Mouse (Mus musculus): ENCODE results near the gene Qser1. TPM values are rescaled to one million over a fixed set of nuclear protein-coding genes. Genes with fewer than 3 reads are reported as not detected.
A peak's percentile ranks its signal among the peaks of the same experiment; 100 is the strongest.
"Not testable (repeated sequence)": the region's sequence is repeated elsewhere in the genome, so short reads cannot be mapped to it uniquely, and the experiment has no call there.

Qser1 gene
- polyA plus RNA-seq (2012; rRNA removed) = 7.9 and 8.3 TPM in 2 replicates

- Histone ChIP-seq H3K27me3 (ENCODE audit: control insufficient read depth, insufficient read depth, low read length) (no peaks in the 10 kb centered on the region), H3K4me1 (ENCODE audit: control insufficient read depth, insufficient read depth, low read length) (peaks cover 5% of the 10 kb centered on the region; the same call in 1 of the 2 replicates), H3K4me3 (replicated peaks; ENCODE audit: insufficient read depth, low read depth, low read length) (peak within 1 kb of the TSS; percentile 72), H3K27ac (ENCODE audit: insufficient read depth, low read length) (peak within 1 kb of the TSS; percentile 84)
- no peak for DNase-seq
- WGBS = 1% methylated on average over 40 of the region's 50 CpGs
- TF ChIP-seq POLR2A (IDR thresholded peaks at IDR 0.05; ENCODE audit: borderline replicate concordance, insufficient read depth, low read length) = no peak
- TF ChIP-seq CTCF (IDR thresholded peaks at IDR 0.05; ENCODE audit: borderline replicate concordance, insufficient read depth, low read depth, low read length) = no peak
These were observed at the start of gene Qser1 for GRCm38 (mm10) chr2:104816371-104816827. Qser1 (minus strand) TSS chr2:104816760.

GRCm38 (mm10) chr2:104864176-104864860 lies 47.8 kb upstream of the Qser1 start:
- TF ChIP-seq POLR2A (IDR thresholded peaks at IDR 0.05; ENCODE audit: borderline replicate concordance, insufficient read depth, low read length) (no peak), CTCF (IDR thresholded peaks at IDR 0.05; ENCODE audit: borderline replicate concordance, insufficient read depth, low read depth, low read length) (no peak)
- Histone ChIP-seq H3K4me1 (ENCODE audit: control insufficient read depth, insufficient read depth, low read length) (no peaks in the 10 kb centered on the region), H3K27ac (ENCODE audit: insufficient read depth, low read length) (no peak overlapping the region), H3K4me3 (replicated peaks; ENCODE audit: insufficient read depth, low read depth, low read length) (no peak overlapping the region), H3K27me3 (ENCODE audit: control insufficient read depth, insufficient read depth, low read length) (no peaks in the 10 kb centered on the region)
- DNase-seq = no peak
- 89% methylated on average over 4 of the region's 4 CpGs for WGBS

DNA sequence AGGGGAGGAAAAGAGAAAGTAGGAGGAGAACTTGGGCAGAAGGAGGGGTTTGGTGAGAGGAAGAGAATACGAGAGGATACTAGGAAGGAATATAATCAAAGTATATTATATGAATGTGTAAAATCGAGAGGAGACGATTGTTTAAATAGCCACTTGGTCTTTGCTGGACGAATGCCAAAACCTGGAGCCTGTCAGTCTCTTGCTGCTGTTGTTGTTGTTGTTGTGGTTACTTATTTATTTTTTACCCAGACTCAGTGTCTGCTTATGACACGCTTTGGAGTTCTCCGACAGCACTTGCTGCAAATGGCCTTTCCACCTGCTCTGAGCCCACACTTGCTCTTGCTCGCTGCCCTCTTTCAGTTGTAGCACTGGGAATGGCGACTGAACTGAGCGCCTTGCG lies 43.9 kb upstream of the Qser1 start:
- Histone ChIP-seq H3K27me3 (ENCODE audit: control insufficient read depth, insufficient read depth, low read length) (no peaks in the 10 kb centered on the region), H3K27ac (ENCODE audit: insufficient read depth, low read length) (no peak overlapping the region), H3K4me3 (replicated peaks; ENCODE audit: insufficient read depth, low read depth, low read length) (no peak overlapping the region), H3K4me1 (ENCODE audit: control insufficient read depth, insufficient read depth, low read length) (no peaks in the 10 kb centered on the region)
- DNase-seq = no peak
- 66% methylated on average over 10 of the region's 10 CpGs for WGBS
- TF ChIP-seq POLR2A (IDR thresholded peaks at IDR 0.05; ENCODE audit: borderline replicate concordance, insufficient read depth, low read length) (no peak), CTCF (IDR thresholded peaks at IDR 0.05; ENCODE audit: borderline replicate concordance, insufficient read depth, low read depth, low read length) (no peak)

- DNase-seq = no peak
- H3K27me3 ChIP-seq (ENCODE audit: control insufficient read depth, insufficient read depth, low read length) = no peaks in the 10 kb centered on the region
- 87% methylated on average over 5 of the region's 5 CpGs for WGBS
- H3K4me3 ChIP-seq (replicated peaks; ENCODE audit: insufficient read depth, low read depth, low read length) = no peak overlapping the region
- no peak for TF ChIP-seq CTCF (IDR thresholded peaks at IDR 0.05; ENCODE audit: borderline replicate concordance, insufficient read depth, low read depth, low read length)
- TF ChIP-seq POLR2A (IDR thresholded peaks at IDR 0.05; ENCODE audit: borderline replicate concordance, insufficient read depth, low read length) = no peak
- no peak overlapping the region for H3K27ac ChIP-seq (ENCODE audit: insufficient read depth, low read length)
- no peaks in the 10 kb centered on the region for H3K4me1 ChIP-seq (ENCODE audit: control insufficient read depth, insufficient read depth, low read length)
These were observed 42.5 kb upstream of the Qser1 start for GRCm38 (mm10) chr2:104859060-104859459.

GRCm38 (mm10) chr2:104858083-104858482 lies 41.5 kb upstream of the Qser1 start:
- not testable (repeated sequence) for H3K4me3 ChIP-seq (replicated peaks; ENCODE audit: insufficient read depth, low read depth, low read length); H3K4me1 ChIP-seq (ENCODE audit: control insufficient read depth, insufficient read depth, low read length); H3K27ac ChIP-seq (ENCODE audit: insufficient read depth, low read length); DNase-seq; H3K27me3 ChIP-seq (ENCODE audit: control insufficient read depth, insufficient read depth, low read length)
- 87% methylated on average over 3 of the region's 3 CpGs for WGBS

DNA sequence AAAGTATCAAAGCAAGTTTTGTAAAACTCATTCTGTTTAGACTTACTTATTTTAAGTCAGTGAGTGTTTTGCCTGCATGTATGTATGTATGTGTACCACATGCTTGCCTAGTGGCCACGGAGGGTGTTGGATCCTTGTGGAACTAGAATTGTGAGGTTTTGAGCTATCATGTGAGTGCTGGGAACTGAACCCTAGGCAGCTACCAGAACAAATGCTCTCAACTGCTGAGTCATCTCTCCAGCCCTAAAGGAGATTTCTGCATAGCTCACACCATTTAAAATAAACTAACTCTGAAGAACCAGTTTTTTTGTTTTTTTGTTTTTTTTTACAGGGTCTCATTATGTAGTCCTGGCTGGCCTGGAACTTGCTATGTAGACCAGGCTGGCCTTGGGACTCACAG lies 39.7 kb upstream of the Qser1 start:
- WGBS = 66% methylated on average over 1 of the region's 1 CpGs
- no peak for TF ChIP-seq CTCF (IDR thresholded peaks at IDR 0.05; ENCODE audit: borderline replicate concordance, insufficient read depth, low read depth, low read length)
- TF ChIP-seq POLR2A (IDR thresholded peaks at IDR 0.05; ENCODE audit: borderline replicate concordance, insufficient read depth, low read length) = no peak
- Histone ChIP-seq H3K27me3 (ENCODE audit: control insufficient read depth, insufficient read depth, low read length) (no peaks in the 10 kb centered on the region), H3K4me3 (replicated peaks; ENCODE audit: insufficient read depth, low read depth, low read length) (no peak overlapping the region), H3K27ac (ENCODE audit: insufficient read depth, low read length) (no peak overlapping the region), H3K4me1 (ENCODE audit: control insufficient read depth, insufficient read depth, low read length) (no peaks in the 10 kb centered on the region)
- DNase-seq = no peak

DNA sequence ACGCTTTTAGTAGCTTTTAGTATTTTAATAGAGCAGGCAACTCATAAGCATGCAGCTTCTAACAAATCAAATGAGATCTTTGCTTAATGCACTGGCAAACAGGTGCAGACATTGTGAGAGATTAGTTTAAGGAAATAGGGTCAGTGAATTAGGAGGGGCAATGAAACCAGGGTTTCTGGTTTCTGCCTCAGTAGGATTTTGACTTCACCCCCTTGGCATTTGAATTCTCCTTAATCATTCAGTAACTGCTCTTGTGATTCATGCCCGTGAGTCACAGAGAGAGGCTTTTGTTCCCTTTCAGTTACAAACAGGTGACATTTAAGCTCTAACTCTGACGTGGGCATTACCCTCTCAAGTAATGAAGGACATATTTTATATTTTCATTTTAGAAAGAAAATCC lies 39.2 kb upstream of the Qser1 start:
- no peak for DNase-seq
- no peaks in the 10 kb centered on the region for H3K27me3 ChIP-seq (ENCODE audit: control insufficient read depth, insufficient read depth, low read length)
- 62% methylated on average over 3 of the region's 3 CpGs for WGBS
- H3K4me1 ChIP-seq (ENCODE audit: control insufficient read depth, insufficient read depth, low read length) = no peaks in the 10 kb centered on the region
- H3K4me3 ChIP-seq (replicated peaks; ENCODE audit: insufficient read depth, low read depth, low read length) = no peak overlapping the region
- no peak for TF ChIP-seq POLR2A (IDR thresholded peaks at IDR 0.05; ENCODE audit: borderline replicate concordance, insufficient read depth, low read length)
- no peak for TF ChIP-seq CTCF (IDR thresholded peaks at IDR 0.05; ENCODE audit: borderline replicate concordance, insufficient read depth, low read depth, low read length)
- H3K27ac ChIP-seq (ENCODE audit: insufficient read depth, low read length) = no peak overlapping the region

DNA sequence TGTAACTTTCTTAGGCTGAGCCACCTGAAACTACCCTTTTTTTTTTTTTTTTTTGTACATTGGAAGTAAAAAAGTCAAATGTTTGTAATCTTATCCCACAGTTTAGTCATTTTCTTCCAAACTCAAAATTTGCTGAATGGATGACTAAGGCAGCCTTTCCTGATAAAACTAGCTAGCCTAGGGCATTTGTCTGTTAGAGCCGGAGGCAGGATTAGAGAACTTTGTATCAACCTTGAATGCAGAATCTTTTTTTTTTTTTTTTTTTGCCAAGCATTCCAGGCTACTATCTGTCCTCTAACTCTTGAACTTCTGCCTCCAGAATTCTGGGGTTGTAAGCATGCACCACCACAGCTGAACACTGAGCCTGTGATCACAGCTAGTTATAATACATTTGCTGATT lies 38.3 kb upstream of the Qser1 start:
- Histone ChIP-seq H3K4me3 (replicated peaks; ENCODE audit: insufficient read depth, low read depth, low read length) (no peak overlapping the region), H3K4me1 (ENCODE audit: control insufficient read depth, insufficient read depth, low read length) (no peaks in the 10 kb centered on the region), H3K27ac (ENCODE audit: insufficient read depth, low read length) (no peak overlapping the region), H3K27me3 (ENCODE audit: control insufficient read depth, insufficient read depth, low read length) (no peaks in the 10 kb centered on the region)
- no peak for TF ChIP-seq POLR2A (IDR thresholded peaks at IDR 0.05; ENCODE audit: borderline replicate concordance, insufficient read depth, low read length)
- TF ChIP-seq CTCF (IDR thresholded peaks at IDR 0.05; ENCODE audit: borderline replicate concordance, insufficient read depth, low read depth, low read length) = no peak
- WGBS = 97% methylated on average over 1 of the region's 1 CpGs
- DNase-seq = no peak

All from cerebellum, adult 2 months (tissue).